Mouse (Mus musculus) thymus, adult 18-20 months (tissue): ENCODE results near the gene Smtnl1.

Experiments
- DNase-seq, 2 experiments: peaks; one replicate each; pipeline ENCODE4 v3.0.0; 2022; ENCODE audit warnings: mixed read lengths in 2 of 2

The Smtnl1 gene

GRCm38 (mm10) chr2:84793154-84793553 lies 29.3 kb downstream of the Smtnl1 start:
- no peak for DNase-seq

GRCm38 (mm10) chr2:84792516-84792915 lies 29.9 kb downstream of the Smtnl1 start:
- no peak for DNase-seq

GRCm38 (mm10) chr2:84790418-84790817 lies 32.0 kb downstream of the Smtnl1 start:
- no peak for DNase-seq

GRCm38 (mm10) chr2:84788316-84788715 lies 34.1 kb downstream of the Smtnl1 start:
- DNase-seq = no peak

- no peak for DNase-seq
Measured at GRCm38 (mm10) chr2:84783840-84784566, 38.4 kb downstream of the Smtnl1 start.

GRCm38 (mm10) chr2:84783315-84783714 lies 39.1 kb downstream of the Smtnl1 start:
- DNase-seq = no peak

GRCm38 (mm10) chr2:84779210-84779609 lies 43.2 kb downstream of the Smtnl1 start:
- peak in 1 of 2 experiments; percentile 46 for DNase-seq

GRCm38 (mm10) chr2:84777706-84778105 lies 44.7 kb downstream of the Smtnl1 start:
- DNase-seq = no peak

GRCm38 (mm10) chr2:84775665-84776064 lies 46.8 kb downstream of the Smtnl1 start:
- no peak for DNase-seq

- no peak for DNase-seq
Measured at GRCm38 (mm10) chr2:84775241-84775640, 47.2 kb downstream of the Smtnl1 start, which contains the start of gene Serping1. Gene Serping1 (minus strand): TSS chr2:84775444.

GRCm38 (mm10) chr2:84774751-84775150 lies 47.7 kb downstream of the Smtnl1 start:
- peak; percentile 11 to 13 for DNase-seq

- no peak for DNase-seq
Measured at GRCm38 (mm10) chr2:84773195-84773594, 49.3 kb downstream of the Smtnl1 start.

GRCm38 (mm10) chr2:84772454-84772853 lies 50.0 kb downstream of the Smtnl1 start:
- no peak for DNase-seq

- DNase-seq = no peak
Measured at GRCm38 (mm10) chr2:84770501-84770900, 52.0 kb downstream of the Smtnl1 start.

GRCm38 (mm10) chr2:84762818-84763217 lies 59.6 kb downstream of the Smtnl1 start:
- no peak for DNase-seq

- no peak for DNase-seq
Measured at GRCm38 (mm10) chr2:84762295-84762694, 60.2 kb downstream of the Smtnl1 start.

GRCm38 (mm10) chr2:84761840-84762239 lies 60.6 kb downstream of the Smtnl1 start:
- DNase-seq = no peak

- DNase-seq = no peak
Measured at GRCm38 (mm10) chr2:84761309-84761708, 61.1 kb downstream of the Smtnl1 start.
